Mouse (Mus musculus): ENCODE measurements at regions not wholly inside any gene's neighbourhood (a gene's known extent, or its start where the extent isn't known, plus 50 kb on each side); places are given as distances from the start of the nearest gene placed in this dataset.

DNA sequence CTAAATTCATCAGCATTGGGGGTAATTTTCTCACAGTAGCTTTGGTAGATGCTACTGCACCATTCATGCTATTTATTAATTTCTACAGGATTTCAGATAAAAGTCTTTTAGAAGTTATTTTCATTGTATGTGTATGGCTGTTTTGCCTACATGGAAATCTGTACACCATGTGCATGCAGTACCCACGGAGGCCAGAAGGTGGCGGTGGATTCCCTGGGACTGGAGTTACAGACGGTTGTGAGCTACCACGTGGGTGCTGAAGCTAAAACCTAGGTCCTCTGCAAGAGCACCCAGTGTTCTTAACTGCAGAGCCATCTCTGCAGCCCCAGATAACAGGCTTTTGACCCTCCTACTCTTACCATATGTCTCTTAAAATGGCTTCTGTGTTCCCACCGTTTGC is 176.7 kb upstream of the Fam19a5 start:
- Histone ChIP-seq H3K4me2 (replicated peaks) (no peak overlapping the region), H3K9ac (no peak overlapping the region), H3K27ac (no peak overlapping the region), H3K4me3 (no peak overlapping the region), H3K27me3 (no peaks in the 10 kb centered on the region), H3K4me1 (no peaks in the 10 kb centered on the region), H3K36me3 (no peaks in the 10 kb centered on the region), H3K9me3 (peaks cover 4% of the 10 kb centered on the region)
- ATAC-seq (ENCODE audit: low FRiP score, low read depth), result no peak
- WGBS, result 48% methylated on average over 5 of the region's 5 CpGs

DNA sequence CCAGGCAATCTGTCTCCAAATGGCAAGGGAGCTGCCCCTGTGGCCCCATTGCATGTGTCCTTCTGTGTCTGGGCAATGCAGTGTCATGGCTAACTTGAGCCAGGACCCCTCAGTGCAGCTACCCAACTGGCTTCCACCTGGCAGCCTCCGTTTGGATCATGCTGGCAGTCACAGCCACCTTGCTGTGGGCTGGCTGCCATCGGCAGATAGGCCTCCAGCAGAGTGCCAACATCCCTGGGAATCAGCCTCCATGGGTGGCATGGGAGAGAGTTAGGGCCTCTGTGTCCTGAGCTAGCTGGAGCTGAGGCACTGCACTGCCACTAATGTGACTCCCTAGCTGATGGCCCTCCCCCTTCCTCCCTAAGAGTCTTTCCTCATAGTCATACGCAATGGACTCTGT is 174.7 kb upstream of the Fam19a5 start:
- Histone ChIP-seq H3K9me3 (peaks cover 4% of the 10 kb centered on the region), H3K4me1 (no peaks in the 10 kb centered on the region), H3K9ac (no peak overlapping the region), H3K27me3 (0 out of 2 replicates have a peak, but pooled peaks cover 1% of the 10 kb centered on the region), H3K4me3 (no peak overlapping the region), H3K36me3 (no peaks in the 10 kb centered on the region), H3K4me2 (replicated peaks) (no peak overlapping the region), H3K27ac (no peak overlapping the region)
- WGBS, result 84% methylated on average over 3 of the region's 3 CpGs
- ATAC-seq (ENCODE audit: low FRiP score, low read depth), result no peak

DNA sequence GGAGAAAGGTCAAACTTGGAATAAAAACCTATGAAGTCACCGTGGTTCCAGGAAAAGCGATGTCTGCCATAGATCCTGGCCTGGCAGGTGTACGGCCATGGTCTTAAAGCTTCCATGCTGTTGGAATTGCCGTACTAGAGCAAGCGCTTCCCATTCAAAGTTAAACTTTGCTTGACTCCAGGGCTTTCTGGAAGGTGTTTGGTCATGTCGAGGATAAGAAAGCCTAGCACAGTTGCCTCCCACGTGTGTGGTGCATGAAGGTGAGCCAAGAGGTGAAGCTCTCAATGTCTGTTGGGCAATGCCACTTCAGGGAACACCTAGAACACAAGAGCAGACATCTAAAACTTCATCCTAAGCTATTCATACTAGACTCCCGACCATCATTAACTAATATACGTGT is 174.3 kb upstream of the Fam19a5 start:
- peaks cover 4% of the 10 kb centered on the region for H3K9me3 ChIP-seq
- H3K27ac ChIP-seq, result no peak overlapping the region
- WGBS, result 86% methylated on average over 9 of the region's 9 CpGs
- H3K9ac ChIP-seq, result no peak overlapping the region
- no peaks in the 10 kb centered on the region for H3K36me3 ChIP-seq
- no peak overlapping the region for H3K4me2 ChIP-seq (replicated peaks)
- H3K27me3 ChIP-seq, result 0 out of 2 replicates have a peak, but pooled peaks cover 3% of the 10 kb centered on the region
- no peak for ATAC-seq (ENCODE audit: low FRiP score, low read depth)
- no peaks in the 10 kb centered on the region for H3K4me1 ChIP-seq
- no peak overlapping the region for H3K4me3 ChIP-seq

DNA sequence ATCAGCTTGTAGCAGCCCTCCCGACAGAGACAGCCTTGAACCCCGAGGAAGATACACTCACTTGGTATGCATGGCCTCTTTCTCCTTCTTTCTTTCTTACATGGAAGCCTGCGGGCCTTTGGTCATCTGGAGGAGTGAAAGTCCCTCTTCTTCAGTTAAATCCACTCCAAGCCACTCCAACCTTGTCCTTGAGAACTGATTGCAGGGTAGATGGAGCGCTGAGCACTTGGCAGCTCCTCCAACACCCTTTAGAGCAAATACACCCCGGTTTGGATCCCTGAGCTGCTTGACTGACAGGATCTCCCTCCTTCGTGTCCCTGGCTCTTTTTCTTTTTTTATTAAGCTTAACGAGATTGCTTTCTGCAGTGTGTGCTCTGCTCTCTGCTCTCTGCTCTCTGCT is 173.3 kb upstream of the Fam19a5 start:
- no peak overlapping the region for H3K4me3 ChIP-seq
- 69% methylated on average over 7 of the region's 7 CpGs for WGBS
- no peaks in the 10 kb centered on the region for H3K4me1 ChIP-seq
- peaks cover 4% of the 10 kb centered on the region for H3K9me3 ChIP-seq
- H3K4me2 ChIP-seq (replicated peaks), result no peak overlapping the region
- no peak overlapping the region for H3K9ac ChIP-seq
- H3K27ac ChIP-seq, result no peak overlapping the region
- no peak for ATAC-seq (ENCODE audit: low FRiP score, low read depth)
- no peaks in the 10 kb centered on the region for H3K36me3 ChIP-seq
- 0 out of 2 replicates have a peak, but pooled peaks cover 6% of the 10 kb centered on the region for H3K27me3 ChIP-seq

DNA sequence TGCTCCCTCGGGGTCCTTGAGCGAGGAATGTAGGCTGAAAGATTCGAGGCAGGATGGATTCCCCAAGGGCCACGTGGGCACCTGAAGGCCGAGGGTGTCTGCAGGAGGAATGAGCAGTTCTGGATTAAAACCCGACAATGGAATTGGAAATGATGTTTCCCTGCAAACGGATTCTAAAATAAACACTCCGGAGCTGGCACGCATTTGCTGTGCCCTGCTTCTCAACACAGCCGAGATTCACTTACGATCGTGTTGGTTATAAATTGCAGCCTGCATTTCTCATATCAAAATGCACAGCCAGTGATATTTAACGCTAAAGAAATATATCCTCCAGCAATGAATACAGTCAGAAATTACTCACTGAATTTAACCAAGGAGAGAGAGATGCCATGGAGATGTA is 169.4 kb upstream of the Fam19a5 start:
- no peaks in the 10 kb centered on the region for H3K4me1 ChIP-seq
- no peak overlapping the region for H3K4me3 ChIP-seq
- 0 out of 2 replicates have a peak, but pooled peaks cover 6% of the 10 kb centered on the region for H3K27me3 ChIP-seq
- no peaks in the 10 kb centered on the region for H3K36me3 ChIP-seq
- ATAC-seq (ENCODE audit: low FRiP score, low read depth), result no peak
- H3K9me3 ChIP-seq, result no peaks in the 10 kb centered on the region
- no peak overlapping the region for H3K4me2 ChIP-seq (replicated peaks)
- 84% methylated on average over 13 of the region's 13 CpGs for WGBS
- no peak overlapping the region for H3K27ac ChIP-seq
- H3K9ac ChIP-seq, result no peak overlapping the region

DNA sequence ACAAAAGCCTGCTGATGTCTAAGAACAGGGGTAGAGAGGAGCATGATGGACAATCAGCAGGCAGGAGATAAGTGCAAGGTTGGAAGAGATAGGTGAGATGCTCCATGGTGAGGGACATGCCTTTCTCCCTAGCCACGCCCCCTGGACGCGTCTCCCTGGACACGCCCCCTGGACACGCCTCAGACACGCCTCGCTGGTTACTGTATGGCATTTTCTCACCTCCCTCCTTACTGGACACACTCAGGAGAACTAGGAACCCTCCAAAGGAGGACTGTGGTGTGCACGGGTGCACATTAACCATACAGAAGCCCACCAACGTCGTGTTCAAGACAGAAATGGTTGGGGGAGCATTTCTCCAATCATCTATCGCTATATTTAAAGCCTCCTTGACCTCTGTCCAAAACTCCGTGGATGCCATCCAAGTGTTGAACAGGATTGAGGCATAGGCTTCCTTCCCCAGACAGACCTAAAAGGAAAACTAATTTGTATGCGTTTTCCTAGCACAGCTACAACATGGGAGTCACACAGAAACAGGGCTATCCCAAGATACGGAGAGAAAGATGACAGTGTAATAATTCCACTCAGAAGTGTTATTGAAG is 168.4 kb upstream of the Fam19a5 start:
- no peak overlapping the region for H3K9ac ChIP-seq
- ATAC-seq (ENCODE audit: low FRiP score, low read depth), result no peak
- 73% methylated on average over 14 of the region's 14 CpGs for WGBS
- H3K36me3 ChIP-seq, result no peaks in the 10 kb centered on the region
- no peaks in the 10 kb centered on the region for H3K9me3 ChIP-seq
- H3K4me3 ChIP-seq, result no peak overlapping the region
- H3K27ac ChIP-seq, result no peak overlapping the region
- H3K4me2 ChIP-seq (replicated peaks), result no peak overlapping the region
- H3K27me3 ChIP-seq, result 0 out of 2 replicates have a peak, but pooled peaks cover 6% of the 10 kb centered on the region
- no peaks in the 10 kb centered on the region for H3K4me1 ChIP-seq

DNA sequence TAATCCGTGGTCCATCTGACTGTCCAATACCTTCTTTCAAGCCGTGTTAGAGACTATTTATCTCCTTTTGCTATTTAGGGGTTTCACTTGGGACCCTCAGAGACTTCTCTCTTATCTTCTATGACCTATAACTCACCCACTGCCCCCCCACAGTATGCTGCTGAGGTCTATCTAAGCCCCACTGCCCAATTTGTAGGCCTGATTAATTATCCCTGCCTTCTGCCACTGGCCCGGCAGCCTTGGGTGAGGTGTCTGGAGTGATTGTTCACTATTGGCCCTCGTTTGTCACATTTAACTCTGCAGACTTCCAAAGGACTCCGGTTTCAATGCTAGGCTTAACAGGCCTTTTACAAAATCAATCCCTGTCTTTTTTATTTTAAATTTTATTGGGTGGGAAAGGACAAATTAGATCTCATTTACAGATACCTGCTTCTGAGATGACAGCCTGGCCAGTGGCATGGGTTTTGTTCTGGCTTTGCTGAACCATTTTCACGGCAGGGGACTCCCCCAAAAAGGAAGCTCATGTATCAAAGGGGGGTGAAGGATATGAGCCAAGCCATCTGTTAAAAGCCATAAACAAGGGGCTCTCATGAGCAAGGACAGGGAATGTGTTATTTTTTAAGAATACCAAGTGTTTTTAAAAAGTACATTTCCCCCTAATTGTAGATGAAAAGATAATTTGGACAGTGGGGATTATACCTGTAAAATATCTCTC is 160.4 kb upstream of the Fam19a5 start:
- Histone ChIP-seq H3K4me3 (no peak overlapping the region), H3K4me2 (replicated peaks) (no peak overlapping the region), H3K9ac (no peak overlapping the region), H3K4me1 (no peaks in the 10 kb centered on the region), H3K9me3 (0 out of 2 replicates have a peak, but pooled peaks cover 4% of the 10 kb centered on the region), H3K27me3 (no peaks in the 10 kb centered on the region), H3K36me3 (no peaks in the 10 kb centered on the region), H3K27ac (no peak overlapping the region)
- no peak for ATAC-seq (ENCODE audit: low FRiP score, low read depth)
- WGBS, result 34% methylated on average over 6 of the region's 6 CpGs

DNA sequence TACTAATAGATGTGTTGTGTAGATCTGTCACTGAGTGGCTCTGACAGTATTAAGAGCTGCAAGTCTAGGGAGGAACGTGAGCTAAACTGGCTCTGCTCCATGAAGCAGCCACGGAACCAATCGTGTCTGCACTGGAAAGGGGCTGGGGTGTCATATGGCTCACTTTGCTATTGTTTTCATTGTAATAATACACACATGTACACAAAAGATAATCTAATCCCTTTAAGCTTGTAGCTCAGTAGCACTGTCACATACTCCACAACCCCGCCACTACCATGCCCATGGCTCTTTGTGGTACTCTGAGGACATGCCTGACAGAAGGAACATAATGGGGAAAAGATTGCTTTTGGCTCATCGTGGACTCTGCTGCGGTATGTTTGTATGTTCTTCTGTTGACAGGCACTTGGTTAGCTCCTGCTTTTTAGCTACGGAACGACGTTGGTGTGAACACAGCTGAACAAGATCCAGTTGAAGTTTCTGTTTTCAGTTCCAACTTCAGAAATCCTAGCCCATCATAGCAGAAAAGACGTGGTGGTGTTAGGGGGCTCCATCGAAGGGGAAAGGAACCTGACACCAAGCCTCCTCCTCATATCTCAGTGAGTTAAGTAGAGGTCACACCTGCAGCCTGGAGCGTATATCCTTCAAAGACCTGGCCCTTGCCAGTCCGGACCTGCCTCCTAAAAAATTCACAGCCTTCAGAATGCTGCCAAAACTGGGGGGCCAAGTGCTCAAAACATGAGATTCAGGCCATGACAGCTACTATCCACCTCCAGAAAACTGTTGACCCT is 159.6 kb upstream of the Fam19a5 start:
- no peak overlapping the region for H3K9ac ChIP-seq
- H3K4me2 ChIP-seq (replicated peaks), result no peak overlapping the region
- H3K9me3 ChIP-seq, result 0 out of 2 replicates have a peak, but pooled peaks cover 5% of the 10 kb centered on the region
- no peaks in the 10 kb centered on the region for H3K4me1 ChIP-seq
- no peaks in the 10 kb centered on the region for H3K36me3 ChIP-seq
- H3K4me3 ChIP-seq, result no peak overlapping the region
- no peak overlapping the region for H3K27ac ChIP-seq
- WGBS, result 56% methylated on average over 13 of the region's 13 CpGs
- ATAC-seq (ENCODE audit: low FRiP score, low read depth), result no peak
- H3K27me3 ChIP-seq, result no peaks in the 10 kb centered on the region

DNA sequence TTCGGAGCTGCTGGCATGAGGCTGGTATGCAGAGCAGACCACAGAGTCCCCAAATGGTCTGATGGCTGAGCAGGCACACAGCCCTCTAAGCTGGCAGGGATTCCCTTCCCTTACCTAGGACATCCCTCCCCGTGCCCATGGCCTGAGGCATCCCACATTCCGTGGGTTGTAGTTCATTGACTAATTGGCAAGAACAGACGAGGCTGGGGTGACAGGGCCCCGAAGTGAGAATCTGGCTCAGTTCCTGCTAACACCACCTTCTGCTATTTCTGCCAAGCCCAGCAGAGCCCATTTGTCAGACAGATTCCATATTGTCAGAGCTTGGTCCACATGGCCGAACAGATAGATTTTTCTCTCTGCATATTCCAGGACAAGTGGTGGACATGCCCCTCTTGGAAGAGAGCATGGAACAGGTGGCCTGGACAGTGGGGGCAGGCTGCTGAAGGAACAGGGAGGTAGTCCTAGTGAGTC is 157.6 kb upstream of the Fam19a5 start:
- H3K27me3 ChIP-seq, result no peaks in the 10 kb centered on the region
- no peak for ATAC-seq (ENCODE audit: low FRiP score, low read depth)
- 88% methylated on average over 6 of the region's 6 CpGs for WGBS
- H3K9me3 ChIP-seq, result 0 out of 2 replicates have a peak, but pooled peaks cover 5% of the 10 kb centered on the region
- H3K9ac ChIP-seq, result no peak overlapping the region
- no peaks in the 10 kb centered on the region for H3K4me1 ChIP-seq
- H3K4me2 ChIP-seq (replicated peaks), result no peak overlapping the region
- no peak overlapping the region for H3K4me3 ChIP-seq
- no peaks in the 10 kb centered on the region for H3K36me3 ChIP-seq
- no peak overlapping the region for H3K27ac ChIP-seq

DNA sequence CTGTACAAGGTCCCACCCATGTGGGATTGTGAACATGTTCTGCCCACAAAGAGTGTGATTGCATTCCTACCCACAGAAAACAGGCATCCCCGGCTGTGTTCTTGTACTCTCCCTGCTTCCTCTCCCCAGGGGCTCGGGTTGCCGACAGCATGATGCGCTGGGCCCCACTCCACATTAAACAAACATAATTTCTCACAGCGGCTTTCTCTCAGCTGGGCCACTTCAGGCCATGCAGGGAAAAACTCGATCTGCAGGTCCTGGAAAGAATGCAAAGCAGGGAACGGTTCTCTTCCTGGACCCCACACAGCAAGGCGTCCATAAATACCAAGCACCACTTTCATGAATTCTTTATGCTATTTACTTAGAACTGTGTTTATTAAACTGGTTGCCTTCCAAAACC is 152.7 kb upstream of the Fam19a5 start:
- Histone ChIP-seq H3K4me3 (no peak overlapping the region), H3K27ac (no peak overlapping the region), H3K4me2 (replicated peaks) (no peak overlapping the region), H3K4me1 (no peaks in the 10 kb centered on the region), H3K27me3 (no peaks in the 10 kb centered on the region), H3K36me3 (no peaks in the 10 kb centered on the region), H3K9me3 (0 out of 2 replicates have a peak, but pooled peaks cover 5% of the 10 kb centered on the region), H3K9ac (no peak overlapping the region)
- ATAC-seq (ENCODE audit: low FRiP score, low read depth), result no peak
- WGBS, result 24% methylated on average over 8 of the region's 8 CpGs

DNA sequence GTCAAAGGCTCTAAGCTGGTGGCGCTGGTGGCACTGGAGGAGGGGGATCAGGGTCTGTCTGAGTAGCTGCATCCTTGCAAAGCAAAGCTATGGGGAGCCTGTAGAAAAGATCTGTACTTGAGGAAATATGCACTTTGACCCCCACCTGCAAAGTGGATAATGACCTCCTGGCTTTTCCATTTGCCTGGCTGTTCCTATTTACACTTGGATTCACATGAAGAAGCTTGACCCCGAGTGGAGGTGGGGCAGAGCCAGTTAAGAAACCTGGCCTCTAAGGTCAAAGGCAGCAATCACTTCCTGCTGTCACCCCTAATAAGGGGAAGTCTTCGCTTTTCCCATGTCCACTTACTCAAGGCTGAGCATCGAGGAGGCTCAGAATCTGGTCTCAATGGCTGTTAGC is 145.7 kb upstream of the Fam19a5 start:
- H3K4me3 ChIP-seq, result no peak overlapping the region
- no peak for ATAC-seq (ENCODE audit: low FRiP score, low read depth)
- no peaks in the 10 kb centered on the region for H3K36me3 ChIP-seq
- no peak overlapping the region for H3K9ac ChIP-seq
- no peak overlapping the region for H3K4me2 ChIP-seq (replicated peaks)
- no peaks in the 10 kb centered on the region for H3K9me3 ChIP-seq
- no peak overlapping the region for H3K27ac ChIP-seq
- H3K27me3 ChIP-seq, result no peaks in the 10 kb centered on the region
- H3K4me1 ChIP-seq, result no peaks in the 10 kb centered on the region
- 60% methylated on average over 4 of the region's 4 CpGs for WGBS

DNA sequence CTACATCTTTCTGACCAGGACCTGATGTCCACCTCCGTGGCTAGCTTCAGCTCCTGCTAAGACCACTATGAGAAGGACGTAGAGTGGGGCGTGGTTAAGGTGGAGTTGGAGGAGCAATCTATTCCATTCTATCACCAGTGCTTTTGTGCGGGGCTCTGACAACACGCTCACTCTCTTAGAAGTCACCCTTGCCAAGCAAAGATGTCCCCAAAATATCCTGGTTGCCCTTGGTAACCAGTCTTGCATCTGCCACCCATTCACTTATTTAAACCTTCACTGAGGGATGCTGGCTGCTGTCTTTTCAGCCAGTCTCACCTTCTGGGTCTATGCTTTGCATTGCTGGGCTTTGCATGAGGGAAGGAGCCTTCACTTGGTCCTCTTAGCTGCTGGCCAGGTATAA is 138.4 kb upstream of the Fam19a5 start:
- Histone ChIP-seq H3K36me3 (no peaks in the 10 kb centered on the region), H3K9me3 (no peaks in the 10 kb centered on the region), H3K4me2 (replicated peaks) (no peak overlapping the region), H3K4me3 (no peak overlapping the region), H3K27me3 (no peaks in the 10 kb centered on the region), H3K4me1 (no peaks in the 10 kb centered on the region), H3K27ac (no peak overlapping the region), H3K9ac (no peak overlapping the region)
- 95% methylated on average over 5 of the region's 5 CpGs for WGBS
- no peak for ATAC-seq (ENCODE audit: low FRiP score, low read depth)

All from limb, embryonic 13.5 days (tissue).